Mouse (Mus musculus) forebrain, embryonic 14.5 days (tissue): ENCODE measurements around the gene Cox16. TPM values are rescaled to one million over a fixed set of nuclear protein-coding genes. Genes with fewer than 3 reads are reported as not detected.

Experiments used
- polyA plus RNA-seq: library from polyadenylated mRNA; unstranded; fragments of >200 nt; fragmentation: Nextera tagmentation; extraction: Ambion mirVana; gene quantifications from 2 replicates; pipeline ENCODE4 v1.2.1, GENCODE M21; 2014

Cox16 gene
- polyA plus RNA-seq, 1 experiment from 2014 or later, result 134 TPM

Other genes with a start within 250 kb of the Cox16 start
- 2.3 and 3.5 TPM in 2 replicates for gene Slc8a3, start 151.9 kb downstream of the Cox16 start, polyA plus RNA-seq
- 0.14 and 0.20 TPM in 2 replicates for gene Gm4787, start 105.7 kb downstream of the Cox16 start, polyA plus RNA-seq
- gene Adam4, start 63.2 kb downstream of the Cox16 start, polyA plus RNA-seq, result 0.22 and 0.39 TPM in 2 replicates
- 38.5 and 40.3 TPM in 2 replicates for gene Gm20498, start 47.8 kb upstream of the Cox16 start, polyA plus RNA-seq
- 23.8 and 25.1 TPM in 2 replicates for gene Synj2bp, start 47.8 kb upstream of the Cox16 start, polyA plus RNA-seq
- 0.24 and 0.31 TPM in 2 replicates for gene Adam21, start 83.3 kb upstream of the Cox16 start, polyA plus RNA-seq
- gene Med6, start 109.9 kb upstream of the Cox16 start, polyA plus RNA-seq, result 56.5 and 59.3 TPM in 2 replicates
- 10.4 and 12.6 TPM in 2 replicates for gene Ttc9, start 146.1 kb upstream of the Cox16 start, polyA plus RNA-seq